Mouse (Mus musculus): Measurements from ENCODE around the gene Ripk3.

GRCm38 (mm10) chr14:55822435-55822990, 33.8 kb upstream of the Ripk3 start:
- TF ChIP-seq CTCF (IDR thresholded peaks at IDR 0.05; ENCODE audit: extremely low read depth, insufficient read depth, insufficient read length, insufficient replicate concordance) = peak; percentile 77; the same call in 1 of the 2 replicates
- no peak for TF ChIP-seq POLR2A (IDR thresholded peaks at IDR 0.05; ENCODE audit: low read depth, low read length)

Data from spleen, adult 2 months (tissue).